Mouse (Mus musculus) monocyte, adult 5-6 weeks (primary cell): ENCODE results near the gene Dmxl2. TPM values are rescaled to one million over a fixed set of nuclear protein-coding genes. Genes with fewer than 3 reads are reported as not detected.

Experiments
- ATAC-seq: fragments of 153-309, 156-312 bp; replicated peaks from 2 replicates; pipeline ENCODE4 v1.8.0; 2017; ENCODE audit warnings: mild to moderate bottlenecking; ENCODE audit not compliant: low TSS enrichment, insufficient number of reproducible peaks, severe bottlenecking, poor library complexity, low FRiP score
- total RNA-seq: library from RNA; stranded (forward); fragments of 200-1000, 200-491, 200-594 nt; gene quantifications from 3 replicates; pipeline ENCODE4 v1.2.3, GENCODE M21; 2017

Gene Dmxl2
- total RNA-seq: 2.8 to 15.1 TPM (median 12.4 TPM) in 3 replicates

DNA sequence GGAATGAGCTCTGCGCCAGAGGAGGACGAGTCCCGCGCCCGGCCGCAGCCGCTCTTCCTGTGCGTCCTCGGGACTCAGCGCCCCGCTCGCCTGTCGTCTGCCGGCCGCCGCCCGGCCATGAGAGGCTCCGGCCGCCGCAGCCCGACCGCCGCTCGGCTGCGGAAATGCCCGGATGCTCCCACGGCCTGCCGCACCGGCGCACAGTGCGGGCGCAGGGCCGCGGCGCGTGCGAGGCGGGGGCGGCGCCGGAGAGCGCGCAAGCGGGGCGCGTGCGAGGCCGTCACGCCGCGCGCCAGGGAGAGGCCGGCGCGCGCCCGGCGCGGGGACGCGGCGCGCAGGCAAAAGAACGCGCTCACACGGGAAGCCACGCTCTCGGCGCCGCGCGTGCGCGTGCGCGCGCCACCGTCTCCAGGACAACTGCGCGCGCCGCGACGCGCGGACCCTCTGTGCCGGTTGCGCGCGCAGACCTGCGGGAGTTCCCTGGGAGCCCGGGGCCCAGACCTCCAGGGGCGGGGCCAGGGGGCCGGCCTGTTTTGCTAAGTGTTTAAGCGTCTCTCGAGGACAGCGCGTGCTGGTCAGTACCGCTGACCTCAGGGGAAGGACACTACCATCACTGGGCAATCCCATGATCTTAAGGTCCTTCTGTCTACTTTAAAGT, at the start of gene Dmxl2:
Gene Dmxl2 (minus strand): TSS at position 174 of the 658 bp plus-strand sequence.
- peak; percentile 50; the same call in 1 of the 2 replicates for ATAC-seq

- no peak for ATAC-seq
Measured at GRCm38 (mm10) chr9:54549433-54549832, 48.0 kb upstream of the Dmxl2 start.

GRCm38 (mm10) chr9:54547536-54547935, 46.1 kb upstream of the Dmxl2 start:
- ATAC-seq: 0 out of 2 replicates have a peak, but pooled peaks have one; percentile 52

DNA sequence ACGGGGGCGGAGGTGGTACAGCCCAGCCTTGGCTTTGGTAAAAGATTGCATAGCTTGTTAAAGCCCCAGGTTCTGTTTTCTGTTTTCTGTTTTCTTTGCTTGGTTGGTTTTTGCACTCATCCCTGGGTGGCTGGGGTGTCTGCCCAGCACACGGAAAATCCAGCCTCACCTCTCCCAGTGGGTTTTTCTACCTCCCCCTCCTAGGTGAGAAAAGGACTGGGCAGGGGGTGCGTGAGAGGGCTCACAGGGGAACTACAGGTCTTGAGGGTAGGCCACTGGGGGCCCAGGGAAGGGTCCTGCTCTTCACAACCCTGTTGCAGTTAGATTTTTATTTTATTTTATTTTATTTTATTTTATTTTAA, 43.5 kb upstream of the Dmxl2 start:
- ATAC-seq: no peak

- ATAC-seq: no peak
Measured at GRCm38 (mm10) chr9:54544212-54544953, 43.0 kb upstream of the Dmxl2 start.

DNA sequence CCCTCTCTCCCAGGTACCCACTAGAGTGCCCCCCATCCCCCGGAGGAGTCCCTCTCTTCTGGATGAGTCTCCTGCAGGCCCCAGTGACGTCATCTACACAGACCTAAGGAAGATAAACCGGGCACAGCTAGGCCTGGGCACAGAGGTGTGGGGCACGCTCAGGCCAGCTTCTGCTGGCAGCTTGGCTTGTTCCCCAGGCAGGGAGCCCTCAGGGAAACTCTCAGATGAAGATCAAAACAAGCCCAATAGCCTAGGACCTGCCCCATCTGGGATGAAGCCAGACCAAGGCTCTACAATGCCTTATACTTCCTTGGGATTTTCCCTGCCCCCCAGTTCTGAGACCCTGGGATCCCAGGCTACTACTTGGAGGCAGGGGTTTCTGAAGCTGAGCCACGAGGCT, 39.4 kb upstream of the Dmxl2 start:
- ATAC-seq: no peak

DNA sequence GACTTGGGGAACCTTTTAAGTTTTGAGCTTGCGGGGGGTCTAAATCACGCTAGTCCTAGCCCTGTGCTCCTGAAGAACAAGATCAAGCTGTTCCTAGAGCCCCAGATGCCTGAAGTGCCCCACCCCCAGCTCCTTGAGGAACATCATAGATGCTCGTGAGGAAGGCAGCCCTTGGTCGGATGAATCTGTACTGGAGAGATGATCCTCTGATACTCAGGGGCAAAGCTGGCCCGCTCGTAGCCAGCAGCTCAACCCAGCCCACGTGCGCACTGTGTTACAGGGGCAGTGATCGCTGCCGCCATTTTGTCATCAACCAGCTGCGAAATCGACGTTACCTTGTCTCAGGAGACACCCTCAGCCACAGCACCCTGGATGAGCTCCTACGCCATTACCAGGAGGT, 37.3 kb upstream of the Dmxl2 start, which contains the start of gene Sh2d7:
Gene Sh2d7 (plus strand): TSS at position 301 of the 400 bp plus-strand sequence.
- ATAC-seq: no peak

- no peak for ATAC-seq
Measured at GRCm38 (mm10) chr9:54538244-54538643, 36.8 kb upstream of the Dmxl2 start.

DNA sequence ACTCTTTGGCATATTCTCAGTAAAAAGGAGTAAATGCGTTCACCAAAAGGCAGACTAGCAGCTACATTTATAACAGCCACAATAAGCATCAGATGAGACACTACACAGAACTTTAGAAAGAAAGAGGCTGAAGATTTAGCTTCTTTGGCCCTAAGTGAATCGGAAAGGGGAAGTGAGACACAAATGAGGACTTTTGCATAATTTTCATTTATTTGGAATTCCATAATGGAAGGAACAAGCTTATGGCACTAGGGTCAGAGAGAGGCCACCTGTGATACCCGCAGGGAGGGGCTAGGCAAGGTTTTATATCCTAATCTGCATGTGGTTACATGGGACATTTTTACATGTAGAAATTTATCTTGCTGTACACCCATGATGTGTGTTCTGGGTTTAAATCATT, 36.1 kb upstream of the Dmxl2 start:
- ATAC-seq: no peak

GRCm38 (mm10) chr9:54537030-54537429, 35.6 kb upstream of the Dmxl2 start:
- no peak for ATAC-seq

GRCm38 (mm10) chr9:54536236-54536635, 34.8 kb upstream of the Dmxl2 start:
- no peak for ATAC-seq

DNA sequence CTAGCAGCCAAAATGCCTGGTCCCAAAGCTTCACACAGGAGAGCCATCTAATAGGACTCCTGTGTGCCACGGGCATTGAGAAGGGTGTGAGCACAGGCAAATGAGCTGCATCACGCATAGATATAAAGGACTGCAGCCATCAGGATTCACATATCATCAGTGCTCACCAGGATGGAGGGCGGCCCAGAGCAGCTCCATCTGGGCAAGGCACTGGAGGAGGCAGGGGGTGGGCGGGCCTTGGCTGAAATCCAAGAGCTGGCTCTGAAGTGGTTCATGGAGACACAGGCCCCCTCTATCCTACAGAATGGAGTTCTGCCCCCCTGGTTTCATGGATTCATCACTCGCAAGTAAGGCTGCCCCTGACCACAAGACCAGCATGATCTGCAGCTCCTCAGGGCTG, 32.5 kb upstream of the Dmxl2 start:
- ATAC-seq: no peak

DNA sequence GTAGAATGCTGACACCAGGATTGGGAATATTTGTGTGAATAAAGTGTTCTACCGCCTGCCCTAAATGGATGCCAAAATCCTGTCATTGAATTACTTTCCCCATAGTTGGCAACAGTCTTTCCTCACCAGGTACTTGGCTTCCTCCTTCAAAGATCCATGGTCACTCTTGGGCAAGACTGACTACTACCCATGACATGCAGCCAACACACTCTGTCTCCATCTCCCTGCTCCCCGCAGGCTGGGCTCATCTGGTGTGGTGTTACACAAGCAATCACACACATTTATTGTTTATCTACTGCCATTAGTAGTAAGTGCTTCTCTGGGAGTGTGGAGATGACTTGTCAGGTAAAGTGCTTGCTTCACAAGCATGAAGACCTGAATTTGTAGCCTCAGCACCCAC, 31.5 kb upstream of the Dmxl2 start:
- no peak for ATAC-seq

GRCm38 (mm10) chr9:54531421-54531820, 30.0 kb upstream of the Dmxl2 start:
- no peak for ATAC-seq

GRCm38 (mm10) chr9:54530836-54531235, 29.4 kb upstream of the Dmxl2 start:
- ATAC-seq: no peak

GRCm38 (mm10) chr9:54529950-54530349, 28.5 kb upstream of the Dmxl2 start:
- ATAC-seq: no peak

DNA sequence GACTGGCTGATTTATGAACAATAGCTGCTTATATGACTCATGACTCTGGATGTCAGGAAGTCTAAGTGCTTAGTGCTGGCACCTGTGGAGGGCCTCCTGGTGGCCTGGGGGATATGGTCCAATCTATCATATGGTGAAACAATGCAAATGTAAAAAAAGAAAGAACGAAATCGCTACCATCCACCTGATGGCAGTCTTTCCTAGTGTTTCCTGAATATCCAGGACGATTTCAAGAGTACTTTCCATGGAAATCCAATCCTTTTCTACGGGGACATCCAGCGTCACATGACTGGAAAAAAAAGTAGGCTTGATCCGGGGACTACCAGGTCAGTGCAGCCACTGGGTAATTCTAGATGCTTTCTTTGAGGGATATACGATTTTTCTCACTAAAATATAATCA, 26.3 kb upstream of the Dmxl2 start:
- ATAC-seq: no peak

DNA sequence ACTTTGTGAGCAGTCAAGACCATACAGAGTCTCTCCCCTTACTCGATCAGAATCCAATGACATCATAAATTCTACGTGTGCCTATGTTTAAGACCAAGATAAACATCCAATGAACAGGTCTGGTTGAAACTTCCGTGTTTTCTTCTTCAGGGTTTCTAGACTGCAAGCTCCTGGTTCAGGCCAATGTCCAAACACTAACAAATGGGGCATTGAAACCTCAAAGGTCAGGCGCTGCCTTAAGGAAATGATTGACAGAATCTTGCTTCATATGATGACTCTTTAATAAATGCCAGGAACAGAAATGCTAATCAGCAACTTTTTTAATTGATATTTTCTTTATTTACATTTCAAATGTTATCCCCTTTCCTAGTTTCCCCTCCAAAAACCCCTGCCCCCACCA, 18.9 kb upstream of the Dmxl2 start:
- no peak for ATAC-seq

- ATAC-seq: no peak
Measured at GRCm38 (mm10) chr9:54518921-54519320, 17.5 kb upstream of the Dmxl2 start.

- ATAC-seq: no peak
Measured at GRCm38 (mm10) chr9:54515991-54516390, 14.6 kb upstream of the Dmxl2 start.
